Mouse (Mus musculus) neural tube, embryonic 14.5 days (tissue): Measurements from ENCODE around the gene Gpkow. TPM values are rescaled to one million over a fixed set of nuclear protein-coding genes. Genes with fewer than 3 reads are reported as not detected.
A peak's percentile ranks its signal among the peaks of the same experiment; 100 is the strongest.

Experiments
- ATAC-seq: fragments of 200-750 bp; cut with Nextera tagmentation; 2 replicates; pipeline ENCODE4 v1.8.0; 2017; ENCODE audit warnings: low read depth, mild to moderate bottlenecking, moderate TSS enrichment, moderate library complexity
- H3K27ac ChIP-seq: fragments of 300-500 bp; sonication (generic); 2 replicates; pipeline ENCODE4 v1.5.1; 2014; ENCODE audit warnings: low read depth, mild to moderate bottlenecking, control low read depth, low read length, moderate library complexity, mixed read lengths
- H3K27me3 ChIP-seq: fragments of 300-500 bp; sonication (generic); 2 replicates; pipeline ENCODE4 v1.6.1; 2014; ENCODE audit warnings: low read length; ENCODE audit not compliant: control insufficient read depth, insufficient read depth
- H3K36me3 ChIP-seq: fragments of 300-500 bp; sonication (generic); 2 replicates; pipeline ENCODE4 v1.6.1; 2014; ENCODE audit warnings: low read length, mixed read lengths; ENCODE audit not compliant: control insufficient read depth, insufficient read depth
- H3K4me1 ChIP-seq: fragments of 300-500 bp; sonication (generic); 2 replicates; pipeline ENCODE4 v1.6.1; 2014; ENCODE audit warnings: low read length; ENCODE audit not compliant: control insufficient read depth, insufficient read depth
- H3K4me2 ChIP-seq: fragments of 300-500 bp; sonication (generic); 2 replicates; pipeline ENCODE4 v1.6.1; 2014; ENCODE audit warnings: mild to moderate bottlenecking, low read depth, low read length, control low read depth
- H3K4me3 ChIP-seq: fragments of 300-500 bp; sonication (generic); 2 replicates; pipeline ENCODE4 v1.5.1; 2014; ENCODE audit warnings: low read depth, low read length, control low read depth, mixed read lengths
- H3K9ac ChIP-seq: fragments of 300-500 bp; sonication (generic); replicated peaks from 2 replicates; pipeline ENCODE4 v1.6.1; 2014; ENCODE audit warnings: low read depth, mild to moderate bottlenecking, control low read depth, low read length, mixed read lengths
- H3K9me3 ChIP-seq: fragments of 300-500 bp; sonication (generic); 2 replicates; pipeline ENCODE4 v1.6.1; 2016; ENCODE audit warnings: low read length; ENCODE audit not compliant: control insufficient read depth
- WGBS: fragments of 180-500 bp; shearing (Covaris S2); extraction: QIAGEN DNeasy Blood & Tissue Kit; methylation state at CpG from one replicate; pipeline ENCODE4 v1.1.7; 2014; 5-methylcytosine and 5-hydroxymethylcytosine counted together
- polyA plus RNA-seq: library from polyadenylated mRNA; unstranded; fragments of >200 nt; fragmentation: Nextera tagmentation; extraction: Ambion mirVana; gene quantifications from 2 replicates; pipeline ENCODE4 v1.2.1, GENCODE M21; 2014

Gpkow gene
- polyA plus RNA-seq, 1 experiment from 2014 or later: 50.0 TPM

DNA sequence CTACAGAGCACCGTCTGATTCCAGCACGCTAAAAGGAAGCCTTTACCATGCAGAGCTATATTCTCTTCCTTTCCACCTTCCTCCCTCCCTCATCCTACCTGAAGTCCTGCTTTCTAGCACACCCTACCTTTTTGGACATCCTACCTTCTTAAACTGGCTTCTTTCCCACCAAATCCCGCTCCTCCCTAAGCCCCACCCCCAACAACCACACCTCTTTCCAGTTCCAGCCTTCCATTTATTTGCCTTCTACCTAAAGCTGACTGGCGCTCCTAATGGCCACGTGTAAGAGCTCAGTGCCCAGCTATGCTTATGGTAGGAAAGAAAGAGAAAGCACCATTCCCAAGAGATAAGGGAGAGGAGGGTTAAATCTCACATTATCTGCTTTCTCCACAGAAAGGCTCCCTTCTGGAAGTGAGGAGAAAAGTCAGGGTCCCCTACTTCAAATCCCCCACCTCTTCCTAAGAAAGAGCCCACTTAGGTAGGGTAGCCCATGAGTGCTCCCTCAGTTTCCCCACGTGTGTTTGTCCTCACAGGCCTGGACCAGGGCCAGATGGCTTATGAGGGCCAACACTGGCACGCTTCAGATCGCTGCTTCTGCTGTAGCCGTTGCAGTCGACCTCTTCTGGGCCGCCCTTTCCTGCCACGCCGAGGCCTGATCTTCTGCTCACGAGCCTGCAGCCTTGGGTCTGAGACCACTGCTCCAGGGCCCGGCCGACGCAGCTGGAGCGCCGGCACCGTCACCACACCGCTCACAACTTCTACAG is 31.0 kb upstream of the Gpkow start:
- H3K27me3 ChIP-seq: no peaks in the 10 kb centered on the region
- no peak overlapping the region for H3K9ac ChIP-seq
- no peaks in the 10 kb centered on the region for H3K9me3 ChIP-seq
- no peaks in the 10 kb centered on the region for H3K4me1 ChIP-seq
- WGBS: 78% methylated on average over 21 of the region's 21 CpGs
- no peak overlapping the region for H3K4me3 ChIP-seq
- ATAC-seq: no peak
- no peak overlapping the region for H3K27ac ChIP-seq
- H3K4me2 ChIP-seq: no peak overlapping the region
- H3K36me3 ChIP-seq: no peaks in the 10 kb centered on the region

DNA sequence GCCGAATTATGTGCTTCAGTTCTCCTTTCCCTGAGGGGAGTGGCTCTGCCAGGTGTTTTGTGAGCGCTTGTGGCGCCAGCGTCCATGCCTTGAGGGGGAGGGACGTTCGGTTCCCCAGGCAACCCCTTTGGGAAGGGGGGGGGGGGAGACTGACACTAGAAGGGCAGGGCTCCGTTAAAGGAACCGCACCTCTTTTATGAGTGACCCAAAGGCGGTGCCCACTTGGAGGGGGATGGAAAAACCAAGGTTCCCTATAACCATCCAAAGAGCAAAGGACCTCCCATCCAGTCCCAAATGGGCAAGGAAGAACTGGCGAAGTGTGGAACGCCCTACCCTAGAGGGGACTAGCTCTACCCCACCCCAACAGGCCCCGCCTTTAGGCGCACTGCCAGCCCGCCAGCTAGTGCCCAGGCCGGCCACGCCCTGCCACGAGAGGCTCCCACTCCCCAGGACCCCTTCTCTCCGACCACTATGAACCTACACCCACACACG is 26.5 kb upstream of the Gpkow start:
- Histone ChIP-seq H3K27me3 (no peaks in the 10 kb centered on the region), H3K4me1 (no peaks in the 10 kb centered on the region), H3K4me2 (peak overlapping the region; percentile 40), H3K27ac (no peak overlapping the region), H3K9ac (no peak overlapping the region), H3K9me3 (no peaks in the 10 kb centered on the region), H3K4me3 (peak overlapping the region; percentile 25; the same call in 1 of the 2 replicates), H3K36me3 (no peaks in the 10 kb centered on the region)
- 20% methylated on average over 17 of the region's 19 CpGs for WGBS
- peak; percentile 35 for ATAC-seq

DNA sequence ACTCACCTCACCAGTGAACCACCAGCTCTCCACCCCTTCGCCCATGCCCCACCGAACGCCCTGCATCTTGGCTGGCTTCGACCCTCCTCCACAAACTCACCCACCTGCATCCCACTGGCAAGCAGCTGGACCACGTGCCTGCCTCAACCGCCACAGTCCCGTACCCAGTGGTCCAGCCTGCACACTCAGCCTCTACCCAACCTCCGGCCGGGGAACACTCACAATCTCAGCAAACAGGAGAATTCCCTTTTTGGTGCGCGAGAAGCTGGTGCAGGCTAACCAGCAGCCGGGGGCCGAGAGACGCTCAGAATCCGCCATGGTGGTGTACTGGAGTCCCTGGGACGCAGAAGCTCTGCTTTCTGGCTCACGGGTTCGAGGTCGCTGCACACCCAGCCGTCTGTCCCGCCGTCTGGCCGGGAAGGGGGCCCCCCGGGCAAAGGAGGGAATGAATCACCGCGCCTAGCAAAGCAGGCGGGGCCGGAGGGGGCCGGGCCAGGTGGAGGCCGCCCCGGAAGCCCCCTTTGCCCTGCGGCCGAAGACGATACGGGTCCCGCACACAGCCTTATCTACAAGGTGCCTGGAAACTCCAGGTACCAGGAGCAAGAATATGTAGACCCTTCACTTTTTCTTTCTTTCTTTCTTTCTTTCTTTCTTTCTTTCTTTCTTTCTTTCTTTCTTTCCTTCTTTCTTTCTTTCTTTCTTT is 25.9 kb upstream of the Gpkow start, which contains the start of gene Plp2:
TSS of gene Plp2 (minus strand) at position 470 of the 703 bp plus-strand sequence.
- H3K4me2 ChIP-seq: peak within 1 kb of the TSS; percentile 40
- no peaks in the 10 kb centered on the region for H3K27me3 ChIP-seq
- ATAC-seq: no peak; the same call in 1 of the 2 replicates
- no peaks in the 10 kb centered on the region for H3K4me1 ChIP-seq
- 21% methylated on average over 34 of the region's 36 CpGs for WGBS
- no peak within 1 kb of the TSS for H3K27ac ChIP-seq
- H3K36me3 ChIP-seq: no peaks in the 10 kb centered on the region
- no peaks in the 10 kb centered on the region for H3K9me3 ChIP-seq
- H3K9ac ChIP-seq: no peak within 1 kb of the TSS
- peak within 1 kb of the TSS; percentile 25 for H3K4me3 ChIP-seq

DNA sequence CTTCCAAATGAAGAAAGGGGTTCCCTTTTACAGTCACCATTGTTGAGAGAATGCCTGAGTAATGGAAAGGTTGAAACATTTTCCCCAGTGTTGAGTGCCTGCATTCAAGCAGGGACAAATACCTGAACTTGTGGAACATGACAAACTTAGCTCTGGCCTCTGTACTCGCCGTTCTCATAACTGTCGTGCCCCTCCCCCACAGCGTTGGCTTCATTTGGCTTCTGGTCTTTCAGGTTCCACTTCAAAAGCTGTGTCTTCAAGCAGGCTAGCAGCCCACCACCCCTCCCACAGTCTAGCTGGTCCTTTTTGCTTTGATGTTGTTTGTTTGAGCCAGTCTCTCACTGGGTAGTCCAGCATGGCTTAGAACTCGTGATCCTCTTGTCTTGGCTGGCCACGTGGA is 24.2 kb upstream of the Gpkow start:
- Histone ChIP-seq H3K9ac (no peak overlapping the region), H3K4me1 (no peaks in the 10 kb centered on the region), H3K36me3 (no peaks in the 10 kb centered on the region), H3K9me3 (no peaks in the 10 kb centered on the region), H3K27ac (no peak overlapping the region), H3K27me3 (no peaks in the 10 kb centered on the region), H3K4me3 (no peak overlapping the region), H3K4me2 (no peak overlapping the region)
- ATAC-seq: no peak
- 52% methylated on average over 6 of the region's 6 CpGs for WGBS

DNA sequence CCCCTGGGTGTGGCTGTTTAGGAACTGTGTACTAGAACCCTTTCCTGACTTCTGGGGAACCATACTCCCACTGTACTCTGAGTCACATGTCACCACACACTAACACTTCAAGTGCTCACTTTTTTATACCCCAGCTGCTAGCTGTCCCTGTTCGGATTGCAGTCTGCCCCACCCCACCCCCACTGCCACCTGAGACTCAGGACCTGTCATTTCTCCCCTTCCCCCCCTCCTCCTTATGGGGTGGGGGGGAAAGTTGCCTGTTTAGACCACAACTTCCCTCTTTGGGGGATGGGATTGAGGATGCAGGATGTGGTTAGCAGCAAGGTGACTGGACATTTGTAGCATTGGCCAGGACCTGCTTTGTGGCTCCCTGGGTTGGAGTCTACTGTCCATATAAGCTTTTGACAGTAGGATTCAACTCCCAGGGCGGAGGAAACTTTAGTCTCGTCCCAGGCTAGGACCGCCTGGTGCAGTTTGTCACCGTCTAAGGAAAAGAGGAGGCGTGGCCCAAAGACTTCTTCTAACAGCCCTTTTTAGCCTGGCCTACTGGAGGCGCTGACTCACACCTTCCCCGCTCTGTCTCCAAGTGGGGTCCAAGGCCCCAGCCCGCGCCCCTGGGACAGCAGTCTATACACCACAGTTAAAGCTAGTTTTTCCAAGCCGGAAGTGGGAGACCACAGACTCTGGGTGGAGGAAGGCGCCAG is 23.2 kb upstream of the Gpkow start:
- H3K27me3 ChIP-seq: no peaks in the 10 kb centered on the region
- H3K9ac ChIP-seq: no peak overlapping the region
- no peak overlapping the region for H3K4me2 ChIP-seq
- H3K4me3 ChIP-seq: no peak overlapping the region
- no peaks in the 10 kb centered on the region for H3K36me3 ChIP-seq
- no peaks in the 10 kb centered on the region for H3K4me1 ChIP-seq
- no peaks in the 10 kb centered on the region for H3K9me3 ChIP-seq
- WGBS: 32% methylated on average over 12 of the region's 12 CpGs
- H3K27ac ChIP-seq: no peak overlapping the region
- no peak for ATAC-seq

DNA sequence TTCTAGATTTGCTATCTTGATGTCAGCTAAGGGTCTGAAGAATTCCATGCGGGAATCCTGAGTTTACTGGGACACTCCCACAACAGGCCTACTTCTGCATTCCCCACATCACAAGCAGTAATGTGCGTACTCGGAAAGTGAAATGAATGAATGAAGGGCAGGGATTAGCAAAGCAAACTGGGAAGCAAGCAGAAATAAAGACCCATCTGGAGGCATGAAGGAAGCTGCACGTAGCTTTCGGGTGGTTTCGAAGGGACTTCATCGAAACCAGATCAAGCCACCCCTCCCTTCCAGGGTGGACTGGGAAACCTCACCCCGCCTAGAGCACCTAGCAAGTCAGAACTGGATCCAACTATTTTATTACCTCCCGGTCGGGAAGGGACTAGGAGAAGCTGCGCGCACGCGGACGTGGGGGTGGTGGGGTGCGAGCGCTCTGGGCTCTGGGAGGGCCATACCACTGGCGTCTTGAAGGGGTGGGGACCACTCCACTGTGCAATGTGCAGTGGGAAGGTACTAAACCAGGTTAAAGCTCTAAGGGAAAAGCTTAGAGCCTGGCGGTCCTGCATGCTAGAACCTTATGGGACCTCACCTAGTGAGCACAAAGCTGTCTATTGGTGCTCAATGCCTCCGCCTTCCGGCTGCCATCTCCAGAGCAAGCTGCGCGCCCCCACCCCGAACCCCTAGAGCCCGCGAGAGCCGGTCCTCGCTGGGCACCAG is 22.5 kb upstream of the Gpkow start:
- H3K36me3 ChIP-seq: no peaks in the 10 kb centered on the region
- peak; percentile 52; the same call in 1 of the 2 replicates for ATAC-seq

DNA sequence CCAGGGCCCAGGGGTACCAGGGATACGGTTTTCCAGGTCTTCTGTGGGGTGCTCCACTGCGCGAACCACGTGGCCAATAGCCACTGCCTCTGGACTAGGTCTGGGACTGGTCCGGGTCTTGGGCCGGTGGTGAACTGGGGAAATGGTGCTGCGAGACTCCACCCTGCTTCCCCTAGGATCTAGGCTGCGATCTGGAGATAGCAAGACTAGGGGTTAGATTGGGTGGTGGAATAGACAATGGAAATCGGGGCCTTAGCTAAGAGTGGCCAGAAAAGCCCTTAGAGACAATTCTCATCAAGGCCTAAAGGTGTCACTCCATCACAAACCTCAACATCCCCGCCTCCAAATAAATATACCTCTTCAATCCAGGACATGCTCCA is 21.9 kb upstream of the Gpkow start:
- H3K36me3 ChIP-seq: no peaks in the 10 kb centered on the region
- no peak overlapping the region for H3K9ac ChIP-seq
- no peaks in the 10 kb centered on the region for H3K27me3 ChIP-seq
- H3K4me3 ChIP-seq: peak overlapping the region; percentile 4; the same call in 1 of the 2 replicates
- no peak overlapping the region for H3K27ac ChIP-seq
- no peaks in the 10 kb centered on the region for H3K4me1 ChIP-seq
- peak overlapping the region; percentile 27; the same call in 1 of the 2 replicates for H3K4me2 ChIP-seq
- 36% methylated on average over 10 of the region's 10 CpGs for WGBS
- no peaks in the 10 kb centered on the region for H3K9me3 ChIP-seq
- no peak for ATAC-seq

More for the DNA sequence above, 22.5 kb upstream of the Gpkow start:
- Histone ChIP-seq H3K4me1 (no peaks in the 10 kb centered on the region), H3K4me2 (peak overlapping the region; percentile 27; the same call in 1 of the 2 replicates), H3K9ac (no peak overlapping the region), H3K4me3 (peak overlapping the region; percentile 4; the same call in 1 of the 2 replicates), H3K27me3 (no peaks in the 10 kb centered on the region), H3K27ac (no peak overlapping the region), H3K9me3 (no peaks in the 10 kb centered on the region)
- 40% methylated on average over 28 of the region's 28 CpGs for WGBS

DNA sequence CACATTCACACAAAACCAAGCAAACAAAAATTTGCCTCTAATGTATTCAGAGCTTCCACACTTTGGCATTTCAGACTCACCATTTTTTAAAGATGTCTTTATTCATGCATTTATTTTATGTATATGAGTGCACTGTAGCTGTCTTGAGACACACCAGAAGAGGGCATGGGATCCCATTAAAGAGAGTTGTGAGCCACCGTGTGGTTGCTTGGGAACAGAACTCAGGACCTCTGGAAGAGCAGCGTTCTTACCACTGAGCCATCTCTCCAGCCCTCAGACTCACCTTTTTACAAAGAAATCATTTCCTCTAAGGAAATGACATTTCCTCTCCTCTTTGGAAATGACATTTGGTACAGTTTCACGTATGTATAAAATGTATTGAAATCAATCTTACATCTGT is 17.9 kb upstream of the Gpkow start:
- no peak overlapping the region for H3K4me3 ChIP-seq
- H3K9ac ChIP-seq: no peak overlapping the region
- WGBS: 47% methylated on average over 3 of the region's 3 CpGs
- no peak overlapping the region for H3K27ac ChIP-seq
- H3K36me3 ChIP-seq: no peaks in the 10 kb centered on the region
- no peaks in the 10 kb centered on the region for H3K9me3 ChIP-seq
- H3K4me2 ChIP-seq: no peak overlapping the region
- H3K27me3 ChIP-seq: no peaks in the 10 kb centered on the region
- no peaks in the 10 kb centered on the region for H3K4me1 ChIP-seq
- ATAC-seq: no peak
